Mouse (Mus musculus): ENCODE measurements around the gene Top2a. TPM values are rescaled to one million over a fixed set of nuclear protein-coding genes. Genes with fewer than 3 reads are reported as not detected.

Gene Top2a
- polyA plus RNA-seq, 1 experiment from 2014 or later = 431 TPM

- no peak overlapping the region for H3K9ac ChIP-seq (ENCODE audit: low read length)
- no peaks in the 10 kb centered on the region; the same call in 1 of the 2 replicates for H3K36me3 ChIP-seq (ENCODE audit: control insufficient read depth, insufficient read depth, low read length)
- H3K4me3 ChIP-seq (ENCODE audit: low read depth, low read length) = no peak overlapping the region
- no peak overlapping the region for H3K4me2 ChIP-seq
- no peak overlapping the region for H3K27ac ChIP-seq (ENCODE audit: low read depth, low read length)
- H3K4me1 ChIP-seq (ENCODE audit: control insufficient read depth, insufficient read depth, low read length) = peaks cover 35% of the 10 kb centered on the region
- 60% methylated on average over 9 of the region's 9 CpGs for WGBS
- DNase-seq (ENCODE audit: low spot score, missing footprints) (peak; percentile 99), ATAC-seq (ENCODE audit: low FRiP score) (0 out of 2 replicates have a peak, but pooled peaks have one; percentile 23)
- H3K27me3 ChIP-seq (ENCODE audit: control insufficient read depth, insufficient read depth, low read length) = no peaks in the 10 kb centered on the region
- no peaks in the 10 kb centered on the region for H3K9me3 ChIP-seq (ENCODE audit: control insufficient read depth, low read length)
Measured at GRCm38 (mm10) chr11:98972215-98972614, 51.8 kb downstream of the Top2a start.

- no peak for ATAC-seq (ENCODE audit: low FRiP score)
- no peak overlapping the region for H3K27ac ChIP-seq (ENCODE audit: low read depth, low read length)
- no peak overlapping the region for H3K4me2 ChIP-seq
- H3K36me3 ChIP-seq (ENCODE audit: control insufficient read depth, insufficient read depth, low read length) = no peaks in the 10 kb centered on the region; the same call in 1 of the 2 replicates
- 0 out of 2 replicates have a peak overlapping the region, but pooled peaks have one; percentile 5 for H3K9ac ChIP-seq (ENCODE audit: low read length)
- H3K27me3 ChIP-seq (ENCODE audit: control insufficient read depth, insufficient read depth, low read length) = no peaks in the 10 kb centered on the region
- H3K4me1 ChIP-seq (ENCODE audit: control insufficient read depth, insufficient read depth, low read length) = peaks cover 42% of the 10 kb centered on the region
- H3K4me3 ChIP-seq (ENCODE audit: low read depth, low read length) = no peak overlapping the region
- DNase-seq (ENCODE audit: low spot score, missing footprints) = peak; percentile 79
- 89% methylated on average over 23 of the region's 23 CpGs for WGBS
- no peaks in the 10 kb centered on the region for H3K9me3 ChIP-seq (ENCODE audit: control insufficient read depth, low read length)
Measured at GRCm38 (mm10) chr11:98971316-98972031, 52.5 kb downstream of the Top2a start.

GRCm38 (mm10) chr11:98970191-98970925 is 53.6 kb downstream of the Top2a start:
- DNase-seq (ENCODE audit: low spot score, missing footprints) (peak; percentile 89), ATAC-seq (ENCODE audit: low FRiP score) (no peak)
- no peak overlapping the region; the same call in 1 of the 2 replicates for H3K4me2 ChIP-seq

GRCm38 (mm10) chr11:98969496-98969927 is 54.5 kb downstream of the Top2a start:
- Histone ChIP-seq H3K4me1 (ENCODE audit: control insufficient read depth, insufficient read depth, low read length) (peaks cover 62% of the 10 kb centered on the region), H3K27me3 (ENCODE audit: control insufficient read depth, insufficient read depth, low read length) (no peaks in the 10 kb centered on the region), H3K4me2 (peak overlapping the region; percentile 47), H3K9me3 (ENCODE audit: control insufficient read depth, low read length) (no peaks in the 10 kb centered on the region), H3K4me3 (ENCODE audit: low read depth, low read length) (peak overlapping the region; percentile 18), H3K27ac (ENCODE audit: low read depth, low read length) (peak overlapping the region; percentile 89), H3K36me3 (ENCODE audit: control insufficient read depth, insufficient read depth, low read length) (no peaks in the 10 kb centered on the region; the same call in 1 of the 2 replicates), H3K9ac (ENCODE audit: low read length) (peak overlapping the region; percentile 54; the same call in 1 of the 2 replicates)
- ATAC-seq (ENCODE audit: low FRiP score) (0 out of 2 replicates have a peak, but pooled peaks have one; percentile 12), DNase-seq (ENCODE audit: low spot score, missing footprints) (peak; percentile 93)
- WGBS = 20% methylated on average over 14 of the region's 17 CpGs

More at GRCm38 (mm10) chr11:98970191-98970925, 53.6 kb downstream of the Top2a start:
- H3K9me3 ChIP-seq (ENCODE audit: control insufficient read depth, low read length) = no peaks in the 10 kb centered on the region
- no peaks in the 10 kb centered on the region; the same call in 1 of the 2 replicates for H3K36me3 ChIP-seq (ENCODE audit: control insufficient read depth, insufficient read depth, low read length)
- WGBS = 70% methylated on average over 29 of the region's 29 CpGs
- H3K9ac ChIP-seq (ENCODE audit: low read length) = peak overlapping the region; percentile 6; the same call in 1 of the 2 replicates
- no peaks in the 10 kb centered on the region for H3K27me3 ChIP-seq (ENCODE audit: control insufficient read depth, insufficient read depth, low read length)
- peaks cover 54% of the 10 kb centered on the region for H3K4me1 ChIP-seq (ENCODE audit: control insufficient read depth, insufficient read depth, low read length)
- no peak overlapping the region for H3K4me3 ChIP-seq (ENCODE audit: low read depth, low read length)
- no peak overlapping the region for H3K27ac ChIP-seq (ENCODE audit: low read depth, low read length)

- Histone ChIP-seq H3K4me2 (peak overlapping the region; percentile 47), H3K36me3 (ENCODE audit: control insufficient read depth, insufficient read depth, low read length) (no peaks in the 10 kb centered on the region; the same call in 1 of the 2 replicates), H3K9ac (ENCODE audit: low read length) (peak overlapping the region; percentile 54), H3K9me3 (ENCODE audit: control insufficient read depth, low read length) (no peaks in the 10 kb centered on the region), H3K4me1 (ENCODE audit: control insufficient read depth, insufficient read depth, low read length) (peaks cover 68% of the 10 kb centered on the region), H3K4me3 (ENCODE audit: low read depth, low read length) (peak overlapping the region; percentile 18), H3K27ac (ENCODE audit: low read depth, low read length) (peak overlapping the region; percentile 89), H3K27me3 (ENCODE audit: control insufficient read depth, insufficient read depth, low read length) (no peaks in the 10 kb centered on the region)
- DNase-seq (ENCODE audit: low spot score, missing footprints) (peak; percentile 97), ATAC-seq (ENCODE audit: low FRiP score) (peak; percentile 70)
- WGBS = 8% methylated on average over 20 of the region's 20 CpGs
Measured at GRCm38 (mm10) chr11:98968716-98969495, 55.1 kb downstream of the Top2a start.

- Histone ChIP-seq H3K36me3 (ENCODE audit: control insufficient read depth, insufficient read depth, low read length) (no peaks in the 10 kb centered on the region), H3K4me2 (peak overlapping the region; percentile 47)
Measured at GRCm38 (mm10) chr11:98968079-98968478, 55.9 kb downstream of the Top2a start.

GRCm38 (mm10) chr11:98966499-98967141 is 57.4 kb downstream of the Top2a start:
- 0 out of 2 replicates have a peak overlapping the region, but pooled peaks have one; percentile 34 for H3K9ac ChIP-seq (ENCODE audit: low read length)
- DNase-seq (ENCODE audit: low spot score, missing footprints) = peak; percentile 89
- ATAC-seq (ENCODE audit: low FRiP score) = 0 out of 2 replicates have a peak, but pooled peaks have one; percentile 18
- WGBS = 35% methylated on average over 9 of the region's 9 CpGs
- H3K4me1 ChIP-seq (ENCODE audit: control insufficient read depth, insufficient read depth, low read length) = peaks cover 91% of the 10 kb centered on the region
- H3K27me3 ChIP-seq (ENCODE audit: control insufficient read depth, insufficient read depth, low read length) = peaks cover 15% of the 10 kb centered on the region
- H3K27ac ChIP-seq (ENCODE audit: low read depth, low read length) = 0 out of 2 replicates have a peak overlapping the region, but pooled peaks have one; percentile 30
- H3K4me3 ChIP-seq (ENCODE audit: low read depth, low read length) = no peak overlapping the region
- peak overlapping the region; percentile 7; the same call in 1 of the 2 replicates for H3K4me2 ChIP-seq
- no peaks in the 10 kb centered on the region for H3K36me3 ChIP-seq (ENCODE audit: control insufficient read depth, insufficient read depth, low read length)
- no peaks in the 10 kb centered on the region for H3K9me3 ChIP-seq (ENCODE audit: control insufficient read depth, low read length)

More at GRCm38 (mm10) chr11:98968079-98968478, 55.9 kb downstream of the Top2a start:
- Histone ChIP-seq H3K27me3 (ENCODE audit: control insufficient read depth, insufficient read depth, low read length) (peaks cover 1% of the 10 kb centered on the region), H3K27ac (ENCODE audit: low read depth, low read length) (peak overlapping the region; percentile 89), H3K9me3 (ENCODE audit: control insufficient read depth, low read length) (no peaks in the 10 kb centered on the region), H3K9ac (ENCODE audit: low read length) (peak overlapping the region; percentile 38; the same call in 1 of the 2 replicates), H3K4me3 (ENCODE audit: low read depth, low read length) (no peak overlapping the region), H3K4me1 (ENCODE audit: control insufficient read depth, insufficient read depth, low read length) (peaks cover 76% of the 10 kb centered on the region)
- DNase-seq (ENCODE audit: low spot score, missing footprints) (no peak), ATAC-seq (ENCODE audit: low FRiP score) (no peak)
- WGBS = 80% methylated on average over 16 of the region's 16 CpGs

All from midbrain, embryonic 11.5 days (tissue).